Mouse (Mus musculus) R1 (cell line): ENCODE data around the gene Stambpl1.
A peak's percentile ranks its signal among the peaks of the same experiment; 100 is the strongest.

Experiments
- DNase-seq: peaks from one replicate; pipeline ENCODE4 v3.0.0-alpha.2; 2018; ENCODE audit warnings: low read depth, low spot score

The Stambpl1 gene

DNA sequence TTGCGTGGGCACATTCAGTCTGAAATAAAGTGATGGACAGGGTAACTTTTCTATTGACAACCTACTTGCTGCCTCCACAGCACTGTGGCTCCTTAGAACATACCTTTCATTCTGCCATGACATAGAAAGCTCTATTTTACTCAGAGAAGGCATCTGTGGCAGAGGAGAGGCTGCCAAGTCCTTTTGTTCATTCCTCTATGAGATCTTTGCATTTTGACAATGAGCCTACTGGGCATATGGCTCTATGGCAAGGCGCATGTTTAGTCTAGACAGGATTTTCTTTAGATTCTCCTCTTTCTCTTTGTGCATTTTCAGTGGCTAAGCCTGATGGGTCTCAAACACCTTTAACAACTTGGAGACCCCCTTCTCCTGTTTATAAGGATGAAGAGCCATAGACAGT lies 45.7 kb downstream of the Stambpl1 start:
- DNase-seq, result no peak

DNA sequence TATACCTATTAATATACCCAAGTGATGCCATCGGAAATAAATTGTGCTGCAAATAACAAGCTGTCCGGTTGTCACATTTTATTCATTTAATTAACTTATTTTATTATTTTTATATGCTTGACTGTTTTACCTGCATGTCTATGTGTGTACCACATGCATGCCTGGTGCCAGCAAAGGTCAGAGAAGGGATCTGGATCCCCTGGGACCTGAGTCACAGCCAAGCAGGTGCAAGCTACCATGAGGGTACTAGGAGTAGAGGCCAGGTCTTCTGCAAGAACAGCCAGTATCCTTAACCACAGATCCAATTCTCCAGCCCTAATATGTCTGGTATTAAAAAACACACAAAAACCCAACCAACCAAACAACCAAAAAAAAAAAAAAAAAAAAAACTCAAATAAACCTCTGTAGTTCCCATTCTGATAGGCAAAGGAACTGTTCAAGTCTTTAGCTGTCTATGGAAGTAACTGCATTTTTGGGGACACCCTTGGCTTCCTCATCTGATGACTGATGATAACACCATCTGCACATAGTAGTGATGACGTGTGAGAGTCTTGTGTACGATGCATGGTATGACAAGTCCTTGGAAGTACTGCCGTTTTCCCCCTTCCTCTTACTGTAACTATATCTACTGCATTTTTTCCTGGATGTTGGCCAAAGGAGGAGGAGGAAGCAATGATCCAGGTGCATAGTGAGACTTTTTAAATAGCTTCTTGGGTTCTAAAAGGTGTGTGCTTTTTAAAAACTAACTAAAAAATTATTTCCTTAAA lies 48.4 kb downstream of the Stambpl1 start:
- no peak for DNase-seq

DNA sequence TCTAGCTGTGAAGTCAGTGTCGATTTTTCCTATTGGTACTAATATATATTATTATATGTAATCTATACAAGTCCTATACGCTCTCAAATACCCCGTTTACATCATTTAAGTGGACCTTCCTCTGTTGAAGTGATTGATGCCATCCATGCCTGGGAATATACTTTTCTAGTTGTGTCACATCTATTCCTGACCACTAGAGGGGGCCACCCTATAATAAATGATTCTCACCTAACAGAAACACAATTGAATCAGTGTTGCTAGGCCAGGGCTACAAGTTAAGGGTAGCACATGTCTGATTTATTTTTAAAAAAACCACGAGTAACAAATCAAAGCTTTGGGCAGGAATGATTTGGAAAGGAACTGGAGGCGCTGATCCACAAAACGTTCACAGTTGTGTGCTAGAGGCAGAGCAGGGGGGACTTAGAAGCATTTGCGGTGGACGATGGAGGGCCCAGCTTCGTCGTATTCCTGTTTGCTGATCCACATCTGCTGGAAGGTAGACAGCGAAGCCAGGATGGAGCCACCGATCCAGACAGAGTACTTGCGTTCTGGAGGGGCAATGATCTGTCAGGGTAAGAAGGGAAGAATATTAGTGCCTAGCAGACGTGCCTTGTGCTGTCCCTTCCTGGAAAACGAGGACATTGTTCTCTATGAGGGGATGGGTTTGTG lies 49.4 kb downstream of the Stambpl1 start:
- peak; percentile 61 for DNase-seq

- no peak for DNase-seq
Observed at GRCm38 (mm10) chr19:34242925-34243324, 50.9 kb downstream of the Stambpl1 start.

DNA sequence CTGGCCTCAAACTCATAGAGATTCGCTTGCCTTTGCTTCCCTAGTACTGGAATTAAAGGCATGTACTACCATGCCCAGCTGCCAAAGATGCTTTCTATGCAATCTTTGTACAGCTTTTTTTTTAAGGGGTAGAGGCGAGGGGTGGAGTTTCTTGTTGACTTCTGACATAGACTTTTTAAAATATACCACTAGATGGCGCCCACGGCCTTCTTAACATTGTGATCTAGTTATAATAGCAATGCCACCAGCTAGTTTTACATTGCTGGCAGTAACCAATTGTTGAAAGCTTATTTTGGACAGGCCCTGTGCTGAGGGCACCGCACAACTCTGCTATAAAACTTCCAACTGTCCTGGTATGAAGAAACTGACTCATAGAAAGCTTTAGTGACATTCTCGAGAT lies 52.0 kb downstream of the Stambpl1 start:
- peak; percentile 72 for DNase-seq

DNA sequence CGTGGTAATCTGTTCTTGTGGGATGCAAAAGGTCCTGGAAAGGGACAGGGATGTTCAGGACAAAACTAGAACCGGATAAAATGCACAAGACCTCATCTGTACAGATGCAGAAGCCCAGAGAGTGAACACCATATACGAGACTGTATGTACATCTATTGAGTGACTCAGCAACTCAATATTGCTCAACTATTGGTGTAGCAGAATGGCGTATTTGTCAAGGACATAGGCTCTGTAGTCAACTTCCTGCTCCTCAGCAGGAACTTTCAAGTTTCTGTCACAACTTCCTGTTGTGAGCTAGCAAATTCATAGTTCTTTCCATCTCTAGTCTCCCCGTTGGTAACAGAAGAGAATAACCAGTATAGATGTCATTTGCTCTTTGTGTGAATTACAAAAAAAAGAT lies 56.5 kb downstream of the Stambpl1 start:
- DNase-seq, result no peak

DNA sequence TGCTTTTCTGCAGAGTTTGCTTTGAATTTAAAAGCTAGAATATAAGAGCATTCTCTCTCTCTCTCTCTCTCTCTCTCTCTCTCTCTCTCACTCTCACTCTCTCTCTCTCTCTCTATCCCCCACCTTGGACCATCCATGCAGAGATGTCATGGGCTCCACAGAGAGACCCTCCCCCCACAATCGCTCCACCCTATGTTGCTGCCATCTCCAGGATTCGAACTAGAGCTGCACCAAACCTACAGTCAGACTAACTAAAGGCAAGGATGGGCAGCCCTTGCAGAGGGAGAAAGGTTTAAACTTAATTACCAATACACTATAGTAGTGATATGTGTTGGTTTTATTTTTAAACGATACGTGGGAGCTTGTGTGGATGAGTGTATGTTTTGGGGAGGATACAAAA lies 58.6 kb downstream of the Stambpl1 start:
- DNase-seq, result no peak

DNA sequence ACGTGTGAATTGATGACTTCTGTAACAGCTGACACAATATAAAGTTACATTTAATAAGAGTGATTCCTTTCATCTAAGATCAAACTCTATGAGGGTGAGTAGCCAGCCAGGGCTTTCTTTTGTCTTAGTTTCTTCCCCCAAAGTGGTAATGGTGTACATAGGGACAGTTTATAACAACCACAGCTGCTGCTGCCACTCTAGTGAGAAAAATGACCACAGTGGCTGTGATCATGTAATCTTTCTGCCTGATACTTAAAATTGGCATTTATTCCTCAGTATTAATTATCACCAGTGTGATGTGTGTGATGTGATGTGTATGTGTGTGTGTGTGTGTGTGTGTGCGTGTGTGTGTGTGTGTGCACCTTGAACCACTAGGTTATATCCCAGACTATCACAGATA lies 59.9 kb downstream of the Stambpl1 start:
- DNase-seq, result no peak

GRCm38 (mm10) chr19:34252450-34252849 lies 60.4 kb downstream of the Stambpl1 start:
- no peak for DNase-seq

DNA sequence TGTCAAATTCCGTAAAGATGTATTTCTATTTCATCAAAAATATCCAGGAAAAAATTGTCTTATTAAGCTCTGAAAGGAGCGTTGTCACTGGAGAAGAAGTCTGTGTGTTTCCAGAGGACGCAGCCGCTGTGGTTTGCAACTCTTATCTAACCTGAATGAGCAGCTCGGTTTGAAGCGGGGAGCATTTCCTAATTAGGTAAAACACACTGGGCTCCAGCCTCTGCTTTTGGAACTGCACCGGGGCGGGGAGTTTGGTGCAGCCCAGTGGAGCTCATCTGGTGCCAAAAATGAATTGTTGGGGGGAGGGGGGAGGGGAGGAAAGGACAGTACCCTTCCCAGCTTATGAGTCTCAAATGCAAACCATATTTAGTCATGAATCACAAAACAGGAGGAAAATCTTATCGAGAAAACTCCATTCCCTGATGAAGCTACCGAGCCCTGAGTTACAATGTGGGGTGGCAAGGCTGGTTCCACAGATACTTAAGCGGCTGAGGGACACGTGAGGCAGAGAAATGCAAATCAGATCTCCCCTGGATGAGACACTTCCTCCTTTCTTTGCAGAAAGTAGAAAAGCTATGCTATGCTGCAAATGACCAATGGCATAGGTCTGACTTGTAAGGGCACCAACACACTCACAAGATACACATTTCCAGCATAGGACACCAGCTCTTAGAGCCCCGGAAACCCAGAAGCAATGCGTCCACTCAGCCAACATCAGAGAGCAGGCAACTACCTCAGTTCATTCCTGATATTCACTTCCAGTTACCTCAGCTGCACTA lies 62.3 kb downstream of the Stambpl1 start:
- no peak for DNase-seq

DNA sequence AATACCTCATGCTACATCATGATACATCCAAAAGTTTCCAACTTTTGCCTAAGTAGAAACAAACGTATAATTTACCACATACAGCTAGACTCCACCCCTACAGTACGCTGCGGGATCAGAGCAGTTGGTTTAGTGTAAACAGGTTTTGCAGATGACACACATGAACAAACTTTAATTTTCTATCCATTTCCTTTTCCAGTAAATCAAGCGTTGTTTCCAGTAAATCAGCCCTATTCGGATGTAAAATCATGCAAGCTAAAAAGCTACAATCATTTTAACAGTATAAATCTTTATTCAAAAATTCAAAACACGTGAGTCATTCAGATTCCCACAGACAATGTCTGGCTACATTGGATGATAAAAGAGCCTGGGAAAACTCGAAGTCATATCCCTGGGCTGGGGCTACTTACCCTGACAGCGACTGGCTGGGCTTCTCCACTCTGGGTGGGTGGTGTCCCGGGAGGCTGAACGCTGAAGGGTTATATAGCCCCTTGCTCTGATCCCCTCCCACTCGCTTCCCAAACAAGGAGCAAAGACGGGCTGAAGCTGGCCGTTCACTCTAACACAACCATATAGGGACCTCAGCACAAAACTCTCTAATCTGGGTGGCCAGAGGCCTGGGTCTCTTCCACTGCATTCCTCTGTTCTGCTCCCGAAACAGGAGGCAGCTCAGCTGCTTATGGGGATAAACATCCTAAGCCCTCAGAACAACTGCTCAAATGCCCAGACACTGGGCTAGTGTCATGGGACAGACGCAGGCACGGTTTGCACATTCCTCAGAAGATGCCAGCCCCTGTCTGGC lies 63.1 kb downstream of the Stambpl1 start, which contains the start of gene Acta2:
TSS of gene Acta2 (minus strand) at position 711 of the 802 bp plus-strand sequence.
- DNase-seq, result no peak

DNA sequence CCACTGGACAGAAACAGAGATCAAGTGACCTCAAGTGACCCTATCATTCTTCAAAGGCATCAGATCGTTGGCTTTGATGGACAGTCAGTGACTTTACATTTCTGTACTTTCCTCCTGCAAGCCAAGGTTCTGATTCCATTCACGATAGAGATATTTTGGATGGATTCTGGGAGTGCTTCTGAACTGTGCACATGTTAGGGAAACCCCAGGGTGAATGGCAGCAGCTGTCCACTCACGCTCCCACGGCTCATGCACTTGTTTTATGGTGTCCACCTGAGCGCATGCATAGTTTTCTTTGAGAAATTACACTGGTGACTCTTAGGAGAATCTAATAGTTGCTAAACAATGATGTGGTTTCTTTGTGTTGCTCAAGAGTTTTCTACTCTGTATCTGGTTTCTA lies 64.1 kb downstream of the Stambpl1 start:
- no peak for DNase-seq

- no peak for DNase-seq
Observed at GRCm38 (mm10) chr19:34256936-34257335, 64.9 kb downstream of the Stambpl1 start.

DNA sequence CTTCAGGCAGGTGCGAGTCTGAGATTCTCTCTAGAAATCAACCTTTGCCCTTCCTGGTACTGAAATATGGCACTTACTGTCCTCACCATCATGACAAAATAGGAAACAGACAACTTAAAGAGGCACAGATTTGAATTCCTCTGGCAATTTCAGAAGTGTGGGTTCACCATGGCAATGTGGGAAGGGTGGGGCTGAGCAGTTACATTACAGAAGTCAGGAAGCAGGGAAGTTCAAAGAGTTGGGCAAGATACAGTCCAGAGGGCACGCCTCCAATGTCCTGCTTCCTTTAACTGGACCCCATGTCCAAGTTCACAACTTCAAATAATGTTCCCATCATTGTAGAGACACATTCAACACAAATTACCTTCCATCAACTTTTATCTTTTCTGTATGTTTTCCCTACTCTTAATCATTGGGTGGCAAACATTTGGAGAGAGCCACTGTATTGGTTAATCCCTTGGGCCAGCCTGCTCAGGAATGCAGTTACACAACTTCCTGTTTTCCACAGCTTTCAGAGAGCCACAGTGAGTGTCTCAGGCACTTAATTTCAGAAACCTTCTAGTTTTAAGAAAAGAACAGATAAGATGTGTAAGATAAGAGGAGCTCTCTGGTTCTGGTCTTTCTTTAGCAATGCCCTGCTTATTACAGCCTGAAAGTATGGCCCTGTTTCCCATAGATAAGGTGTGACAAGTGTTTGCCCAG lies 70.4 kb downstream of the Stambpl1 start:
- DNase-seq, result no peak

GRCm38 (mm10) chr19:34265604-34266193 lies 73.7 kb downstream of the Stambpl1 start:
- no peak for DNase-seq

GRCm38 (mm10) chr19:34268991-34269390 lies 77.0 kb downstream of the Stambpl1 start:
- DNase-seq, result no peak

DNA sequence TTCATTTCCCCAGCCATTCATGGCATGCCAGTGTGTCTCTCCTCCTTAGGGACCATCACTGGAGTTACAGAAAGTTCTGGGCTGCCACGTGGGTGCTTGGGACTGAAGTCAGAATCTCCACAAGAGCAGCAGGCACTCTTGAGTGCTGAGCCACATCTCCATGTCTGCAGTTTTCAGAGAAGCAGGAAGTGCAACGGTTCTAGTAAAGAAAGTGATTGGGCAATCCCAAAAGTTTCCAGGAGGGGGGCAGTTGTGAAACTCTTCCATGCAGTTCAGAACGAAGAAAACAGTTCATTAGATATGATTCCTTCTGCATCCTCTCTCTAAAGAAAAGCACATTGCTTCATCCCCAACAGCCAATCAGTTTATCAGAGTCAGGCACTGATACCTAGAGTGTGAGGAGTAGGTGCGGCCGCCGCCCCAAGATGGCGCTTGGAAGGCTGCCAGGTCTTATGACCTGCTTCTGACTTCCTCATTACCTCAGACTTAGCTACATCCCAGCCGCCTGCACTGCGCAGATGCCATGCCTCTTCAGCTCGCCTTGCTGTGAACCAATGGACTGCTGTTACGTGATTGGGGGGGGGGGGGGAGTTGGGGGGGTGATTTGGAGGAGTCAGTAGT lies 78.2 kb downstream of the Stambpl1 start:
- peak; percentile 60 for DNase-seq

- no peak for DNase-seq
Observed at GRCm38 (mm10) chr19:34270824-34271464, 78.9 kb downstream of the Stambpl1 start.

DNA sequence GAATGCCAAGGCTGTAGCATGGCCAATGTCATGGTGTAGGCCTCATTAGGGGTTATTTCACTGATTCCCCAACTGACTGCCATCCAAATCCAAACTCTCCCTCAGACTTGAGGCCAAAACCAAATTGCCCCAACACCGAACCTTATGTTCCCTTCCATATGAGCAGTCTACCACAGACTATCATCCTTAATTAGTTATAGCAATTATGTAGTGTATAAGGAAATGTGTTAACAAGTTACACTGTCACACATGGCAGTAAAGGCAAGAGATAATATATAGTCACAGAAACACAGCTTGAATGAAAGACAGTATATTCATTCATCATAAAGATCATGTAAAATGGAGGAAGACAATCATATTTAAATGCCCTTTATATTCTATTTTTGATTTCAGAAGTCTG lies 81.0 kb downstream of the Stambpl1 start:
- no peak for DNase-seq

GRCm38 (mm10) chr19:34278078-34278477 lies 86.0 kb downstream of the Stambpl1 start:
- no peak for DNase-seq
